Mouse (Mus musculus) CD8-positive naive resting alpha-beta T cell, adult 2 months (primary cell): ENCODE measurements around the gene Bank1.

Source experiments
- DNase-seq, 2 experiments: peaks; one replicate each; pipeline ENCODE4 v3.0.0; 2022; ENCODE audit warnings: low read depth in 2 of 2, low spot score in 2 of 2

Gene Bank1

GRCm38 (mm10) chr3:136010616-136011015 is 315.2 kb downstream of the Bank1 start:
- DNase-seq, result no peak

- no peak for DNase-seq
Measured at GRCm38 (mm10) chr3:136007846-136008245, 318.0 kb downstream of the Bank1 start.

DNA sequence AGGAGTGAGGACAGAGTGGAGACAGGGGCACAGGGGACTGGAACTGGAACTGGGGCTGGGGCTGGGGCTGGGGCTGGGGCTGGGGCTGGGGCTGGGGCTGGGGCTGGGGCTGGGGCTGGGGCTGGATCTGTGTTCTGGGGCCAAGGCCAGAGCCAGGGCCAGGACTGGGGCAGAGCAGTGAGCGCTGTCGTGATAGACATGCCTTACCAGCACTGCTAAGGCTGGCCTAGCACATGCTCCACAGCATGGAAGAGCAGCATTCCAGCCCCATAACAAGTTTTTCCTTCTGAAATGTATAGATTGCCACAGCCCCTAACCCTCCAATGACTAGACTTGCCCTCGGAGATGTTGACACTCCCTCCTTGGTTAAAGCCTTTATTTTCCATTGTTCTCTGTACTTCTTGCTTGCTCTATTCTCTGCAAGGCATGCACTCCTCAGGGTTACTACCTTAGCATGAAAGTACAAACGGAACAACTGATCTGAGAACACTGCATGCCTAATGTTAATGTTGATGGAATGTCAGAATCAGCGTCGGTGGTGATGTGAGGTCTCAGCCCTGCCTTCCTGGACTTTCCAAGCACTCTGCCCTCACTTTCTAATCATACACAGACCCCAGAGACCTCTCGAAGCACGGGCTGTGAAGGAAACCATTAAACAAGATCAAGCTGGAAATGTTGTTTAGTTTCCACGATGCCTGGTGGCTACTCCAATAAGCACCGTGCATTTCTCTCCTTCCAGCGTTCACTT is 318.6 kb downstream of the Bank1 start:
- DNase-seq, result no peak
